Mouse (Mus musculus): Measurements from ENCODE around the gene Dner.

Dner gene

DNA sequence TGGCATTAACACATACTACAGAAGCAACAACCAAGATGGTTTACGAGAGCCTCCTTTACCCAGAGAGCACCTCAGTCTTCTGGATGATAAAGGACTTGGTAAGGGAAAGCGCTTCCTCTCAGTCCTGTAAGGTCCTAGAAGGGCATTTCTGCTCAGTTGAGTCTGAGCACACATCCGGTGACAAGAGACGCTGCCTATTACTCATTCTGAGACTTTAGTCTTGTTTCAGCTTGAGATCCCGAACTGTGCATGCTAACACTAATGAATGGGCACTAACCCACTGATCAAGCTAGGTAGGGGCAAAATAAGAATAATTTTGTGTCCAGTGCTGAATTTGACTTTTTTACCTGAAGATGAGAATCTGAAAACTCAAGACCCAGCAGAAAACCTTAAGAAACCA lies 97.0 kb downstream of the Dner start:
- no peak for TF ChIP-seq GATA4 (IDR thresholded peaks at IDR 0.05; ENCODE audit: insufficient replicate concordance, low read length)

DNA sequence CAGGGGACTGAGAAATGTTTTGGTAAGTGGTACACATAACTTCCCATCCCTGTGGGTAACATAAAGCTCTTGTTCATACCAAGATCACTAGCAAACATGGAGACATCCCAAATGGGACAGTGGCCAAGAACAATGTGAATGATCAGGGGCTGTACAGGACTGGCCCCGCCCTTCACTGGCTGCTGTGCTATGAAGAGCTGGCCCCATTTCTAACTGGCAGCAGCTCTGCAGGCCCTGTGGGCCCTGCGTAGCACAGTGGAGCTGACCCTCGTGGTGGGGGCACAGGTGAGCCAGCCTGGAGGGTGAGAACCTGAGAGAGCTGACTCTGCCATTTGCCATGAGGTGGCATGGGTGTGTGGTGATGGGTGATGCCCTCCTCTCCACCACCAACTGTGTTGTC lies 100.0 kb downstream of the Dner start:
- no peak for TF ChIP-seq GATA4 (IDR thresholded peaks at IDR 0.05; ENCODE audit: insufficient replicate concordance, low read length)

DNA sequence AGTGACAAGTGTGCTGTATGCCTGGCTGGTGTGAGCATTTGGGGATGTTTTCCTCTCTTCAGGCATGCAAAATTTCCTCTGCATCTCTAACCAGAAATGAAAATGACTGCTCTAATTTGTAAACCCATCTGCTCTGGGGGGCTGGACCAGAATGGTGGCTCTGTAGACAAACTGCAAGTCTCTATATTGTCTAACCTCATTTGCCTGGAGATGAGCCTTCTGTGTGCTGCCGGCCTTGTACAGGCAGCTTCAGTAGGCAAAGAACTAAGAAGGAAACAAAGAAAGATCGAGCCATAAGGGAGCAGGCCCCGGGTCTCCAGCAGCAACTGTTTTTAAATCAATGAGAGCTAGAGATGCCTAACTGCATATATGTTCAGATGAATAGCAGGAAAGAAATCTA lies 103.6 kb downstream of the Dner start:
- no peak for TF ChIP-seq GATA4 (IDR thresholded peaks at IDR 0.05; ENCODE audit: insufficient replicate concordance, low read length)

DNA sequence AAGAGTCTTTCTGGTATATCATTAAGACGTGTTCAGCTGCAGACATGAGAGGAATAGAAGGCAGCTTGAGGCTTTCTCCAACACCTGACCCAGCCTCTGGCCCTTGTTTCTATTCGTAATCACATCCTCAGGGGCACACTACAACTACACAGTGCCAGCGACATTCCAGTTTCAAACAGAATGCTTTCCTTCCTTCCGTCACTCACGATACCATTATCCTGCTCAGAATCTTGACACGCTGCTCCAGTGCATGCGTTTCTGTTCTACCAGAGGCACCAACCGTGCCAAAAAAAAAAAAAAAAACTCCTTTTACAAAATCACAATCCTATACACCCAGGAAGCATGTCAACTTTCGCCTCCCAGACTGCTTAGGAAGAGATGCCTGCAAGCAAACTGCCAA lies 105.5 kb downstream of the Dner start:
- TF ChIP-seq GATA4 (IDR thresholded peaks at IDR 0.05; ENCODE audit: insufficient replicate concordance, low read length), result no peak

DNA sequence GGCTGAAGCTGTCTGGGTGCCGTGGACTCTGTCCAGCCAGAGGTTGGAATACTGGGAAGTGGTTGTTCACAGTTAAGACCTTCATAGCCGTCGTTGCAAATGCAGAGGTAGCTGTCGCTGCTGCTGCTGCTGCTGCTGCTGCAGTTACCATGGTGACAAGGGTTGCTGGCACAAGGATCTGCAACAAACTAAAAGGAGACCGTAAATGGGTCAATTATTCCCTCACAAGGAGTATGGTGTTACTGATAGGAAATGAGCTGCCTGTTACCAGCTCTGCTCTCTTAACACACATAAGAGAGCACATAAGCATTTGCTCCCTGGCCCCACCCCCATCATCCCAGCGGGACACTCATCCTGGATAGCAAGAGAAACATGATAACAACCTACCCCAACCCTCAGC lies 110.6 kb downstream of the Dner start:
- TF ChIP-seq GATA4 (IDR thresholded peaks at IDR 0.05; ENCODE audit: insufficient replicate concordance, low read length), result no peak

DNA sequence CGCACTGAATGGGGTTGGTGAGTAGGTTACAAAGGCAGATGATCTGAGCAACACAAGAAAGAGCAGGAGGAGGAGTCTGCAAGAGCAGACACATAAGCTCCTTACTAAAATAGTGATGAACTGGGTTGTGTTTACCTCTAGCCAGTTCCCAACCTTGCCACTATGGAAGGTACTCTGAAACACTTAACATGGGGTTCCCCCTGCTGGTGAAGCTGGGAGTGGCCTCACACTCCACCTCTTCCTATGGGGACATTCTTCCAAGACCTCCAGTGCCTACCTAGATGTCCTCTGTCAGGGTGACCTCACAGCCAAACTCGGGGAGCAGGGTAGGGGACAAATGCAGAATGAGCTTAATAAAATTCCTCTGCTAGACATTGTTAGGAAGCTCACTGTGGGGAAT lies 114.2 kb downstream of the Dner start:
- no peak for TF ChIP-seq GATA4 (IDR thresholded peaks at IDR 0.05; ENCODE audit: insufficient replicate concordance, low read length)

DNA sequence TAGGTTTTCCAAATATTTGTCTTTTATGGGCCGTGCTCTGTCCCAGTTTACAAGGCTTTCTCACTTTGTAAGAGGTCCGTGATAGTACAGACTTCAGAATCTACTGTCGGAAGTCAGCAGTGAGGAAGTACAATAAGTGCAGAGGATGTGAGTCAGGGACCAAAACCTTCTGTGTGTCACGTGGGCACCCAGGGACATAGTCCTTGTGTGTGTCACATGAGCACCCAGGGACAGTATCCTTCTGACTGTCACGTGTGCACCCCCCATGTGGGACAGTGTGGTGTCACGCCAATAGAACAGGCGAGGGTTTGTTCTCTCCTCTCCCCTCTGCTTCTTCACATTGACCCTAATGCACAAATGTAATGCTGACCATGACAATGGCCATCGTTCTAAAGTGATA lies 134.2 kb downstream of the Dner start:
- TF ChIP-seq GATA4 (IDR thresholded peaks at IDR 0.05; ENCODE audit: insufficient replicate concordance, low read length), result no peak

DNA sequence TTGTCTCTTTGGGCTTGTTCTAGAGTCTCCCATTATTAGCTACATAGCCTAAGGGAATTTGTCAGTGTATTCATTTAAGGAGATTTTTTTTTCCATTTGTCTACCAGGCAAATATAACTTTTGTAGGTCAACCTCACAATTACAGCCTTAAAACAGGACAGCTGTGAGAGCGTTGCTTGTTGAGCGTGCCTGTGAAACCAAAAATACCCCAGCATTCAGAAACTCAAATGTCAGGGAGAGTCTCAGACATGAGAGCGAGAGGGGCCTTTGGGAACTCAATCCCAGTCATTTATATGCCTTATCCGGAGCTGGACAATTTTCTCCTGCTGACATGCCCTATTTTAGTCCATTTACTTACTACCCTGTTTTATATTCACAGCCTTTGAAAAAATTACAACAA lies 134.6 kb downstream of the Dner start:
- no peak for TF ChIP-seq GATA4 (IDR thresholded peaks at IDR 0.05; ENCODE audit: insufficient replicate concordance, low read length)

DNA sequence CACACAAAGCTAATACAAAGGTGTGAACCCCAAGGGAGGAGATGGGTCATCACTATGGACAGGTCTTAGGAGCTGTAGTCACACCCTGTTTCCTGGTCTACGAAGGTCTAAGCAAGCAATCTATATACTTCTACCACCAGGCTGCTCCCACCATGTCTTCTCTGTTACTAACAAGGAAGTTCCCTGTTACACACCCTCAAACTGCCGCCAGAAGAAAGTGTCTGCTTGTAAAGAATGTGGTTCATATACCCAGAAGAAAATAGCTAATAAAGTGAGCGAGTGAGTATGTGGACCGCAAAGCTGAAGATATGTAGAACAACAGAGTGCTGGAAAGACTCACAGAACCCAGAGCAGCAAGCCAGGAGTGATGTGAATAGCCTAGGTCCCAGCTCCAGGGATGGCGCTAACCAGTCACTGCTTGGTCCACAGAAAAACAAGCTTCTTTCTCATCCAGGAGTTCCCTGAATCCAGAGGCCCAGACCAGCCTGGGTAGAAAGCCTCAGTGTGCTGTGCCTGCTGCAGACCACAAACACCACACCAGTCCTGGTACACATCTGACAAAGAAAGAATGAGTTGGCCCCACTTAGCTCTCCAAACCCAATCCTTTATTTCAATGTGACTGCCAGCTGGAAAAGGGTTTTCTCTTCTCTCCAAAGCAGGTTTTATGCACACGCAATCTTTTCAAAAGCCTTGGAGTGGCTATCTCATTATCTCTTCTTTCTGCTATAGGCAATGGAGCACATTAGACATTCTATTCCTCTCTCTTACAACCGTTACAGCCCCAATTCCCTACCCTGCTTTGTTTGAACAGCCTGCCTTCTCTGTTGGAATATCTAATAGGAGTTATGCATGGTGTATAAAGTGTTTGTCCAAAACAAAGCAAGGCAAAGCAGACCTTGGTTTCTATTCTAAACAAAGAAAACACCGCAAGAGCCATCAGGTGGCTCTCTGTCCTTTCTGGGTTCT lies 139.2 kb downstream of the Dner start:
- no peak for TF ChIP-seq GATA4 (IDR thresholded peaks at IDR 0.05; ENCODE audit: insufficient replicate concordance, low read length)

DNA sequence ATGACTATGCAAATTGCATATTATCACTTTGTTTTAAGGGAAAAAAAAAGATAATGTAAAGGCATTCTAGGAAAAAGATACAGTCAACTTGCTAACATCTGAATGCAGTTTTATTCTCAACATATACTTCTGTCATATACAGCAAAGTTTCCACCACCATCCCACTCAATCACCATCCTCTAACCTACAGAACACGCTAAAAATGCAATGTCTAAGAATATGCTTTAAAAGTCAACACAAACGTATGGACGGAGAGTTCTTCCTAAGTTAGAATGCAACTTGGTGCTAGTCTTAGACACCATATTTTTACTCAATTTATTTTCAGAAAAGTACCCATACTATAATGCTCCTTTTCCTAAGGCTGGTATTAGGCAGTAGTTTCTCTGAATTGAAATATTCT lies 144.0 kb downstream of the Dner start:
- TF ChIP-seq GATA4 (IDR thresholded peaks at IDR 0.05; ENCODE audit: insufficient replicate concordance, low read length), result no peak

DNA sequence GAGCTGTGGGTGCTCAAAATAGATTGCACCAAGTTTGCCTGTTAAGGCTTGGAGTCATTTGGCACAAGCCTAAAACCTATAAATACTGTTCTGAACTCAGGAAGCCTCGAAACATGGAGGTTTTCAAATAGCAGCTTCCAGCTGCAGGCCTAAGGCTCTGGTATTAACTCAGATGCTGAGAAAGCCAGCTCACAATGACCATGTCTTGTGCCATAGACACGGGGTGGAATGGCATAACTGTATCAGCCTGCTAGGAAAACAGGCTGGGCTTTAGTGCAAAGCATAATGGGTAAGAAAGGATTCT lies 146.0 kb downstream of the Dner start:
- no peak for TF ChIP-seq GATA4 (IDR thresholded peaks at IDR 0.05; ENCODE audit: insufficient replicate concordance, low read length)

DNA sequence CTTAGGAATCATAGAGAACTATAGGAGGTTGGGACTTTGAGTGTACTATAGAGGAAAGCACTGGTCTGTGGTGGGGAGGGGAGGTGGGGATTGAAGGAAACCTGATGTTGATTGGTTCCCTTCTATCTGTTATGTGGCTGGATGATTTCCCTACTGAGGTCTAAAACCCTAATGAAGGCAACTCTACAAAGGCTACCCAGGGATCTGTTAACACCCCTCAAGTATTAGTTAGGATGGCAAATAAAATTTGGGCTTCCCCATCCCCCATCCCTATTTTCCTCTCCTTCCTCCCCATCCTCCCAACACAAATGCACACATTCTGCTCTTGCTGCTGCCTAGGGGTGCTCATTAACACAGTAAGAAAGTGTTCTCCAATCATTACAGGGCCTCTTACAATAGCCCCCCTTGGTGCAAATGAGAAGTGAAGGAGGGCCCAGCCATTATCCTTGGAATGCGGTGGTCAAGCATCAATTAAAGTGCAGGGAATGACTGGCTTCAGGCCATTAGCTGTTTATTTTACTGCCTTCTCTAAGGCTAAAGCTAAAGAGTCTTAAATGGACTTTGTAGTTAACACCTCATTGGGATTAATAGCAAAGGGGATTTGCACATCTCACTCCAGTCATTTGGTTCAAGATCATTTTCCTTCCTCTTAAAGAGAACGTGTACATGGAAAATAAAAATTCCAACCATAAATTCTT lies 146.5 kb downstream of the Dner start:
- TF ChIP-seq GATA4 (IDR thresholded peaks at IDR 0.05; ENCODE audit: insufficient replicate concordance, low read length), result no peak

DNA sequence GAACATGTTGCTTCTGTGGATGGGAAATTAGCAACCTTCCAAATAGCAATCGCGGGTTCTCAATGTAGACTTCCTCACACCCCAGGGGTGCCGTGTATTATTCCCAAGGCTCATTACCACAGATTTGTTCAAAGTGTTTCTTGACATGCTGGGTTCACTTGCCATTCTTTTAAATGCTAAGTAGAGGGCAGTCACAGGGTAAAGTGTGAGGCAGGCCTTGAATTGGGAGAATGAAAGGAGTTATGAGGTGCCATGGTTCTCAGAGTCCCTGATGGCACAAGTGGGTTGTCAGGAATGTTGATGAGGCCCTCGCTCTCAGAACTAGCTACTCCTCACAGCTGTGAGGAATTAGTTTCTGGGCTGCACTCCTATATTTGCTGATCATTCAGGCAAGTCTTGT lies 160.0 kb downstream of the Dner start:
- TF ChIP-seq GATA4 (IDR thresholded peaks at IDR 0.05; ENCODE audit: insufficient replicate concordance, low read length), result no peak

DNA sequence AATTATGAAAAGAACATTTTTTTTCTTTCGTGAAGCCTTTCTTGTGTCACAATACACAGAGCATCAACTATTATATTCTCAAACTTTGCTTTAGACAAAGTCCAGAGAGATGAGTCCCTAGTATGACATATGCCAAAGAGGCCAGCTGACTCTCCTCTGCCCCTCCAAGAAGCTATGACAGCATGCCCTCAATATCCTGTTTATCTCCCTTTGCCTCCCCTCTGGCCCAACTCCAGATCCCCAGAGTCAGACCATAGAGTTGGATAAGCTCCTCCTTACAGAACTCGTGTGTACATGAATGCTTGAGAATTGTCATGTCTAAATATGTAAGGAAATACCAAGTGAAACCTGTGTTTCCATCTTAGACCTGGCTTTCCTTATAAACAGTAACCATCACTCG lies 170.5 kb downstream of the Dner start:
- TF ChIP-seq GATA4 (IDR thresholded peaks at IDR 0.05; ENCODE audit: insufficient replicate concordance, low read length), result no peak

DNA sequence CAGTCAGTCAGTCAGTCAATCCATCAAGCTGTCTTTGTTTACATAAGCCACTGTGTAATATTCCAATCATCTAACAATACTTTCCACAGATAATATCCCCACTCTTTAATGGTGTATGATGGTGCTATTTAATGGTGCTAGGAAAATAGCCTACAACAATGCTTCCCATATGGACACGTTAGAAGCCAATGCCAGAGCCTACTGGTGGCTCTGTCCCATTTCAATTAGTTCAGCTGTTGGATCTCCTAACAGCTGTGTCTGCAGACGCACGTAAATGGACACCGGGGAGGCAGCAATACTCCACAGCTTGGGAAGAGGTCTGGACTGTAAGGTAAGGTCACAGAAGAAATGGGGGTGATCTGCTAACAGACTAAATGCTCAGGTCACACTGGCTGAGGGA lies 171.6 kb downstream of the Dner start:
- no peak for TF ChIP-seq GATA4 (IDR thresholded peaks at IDR 0.05; ENCODE audit: insufficient replicate concordance, low read length)

DNA sequence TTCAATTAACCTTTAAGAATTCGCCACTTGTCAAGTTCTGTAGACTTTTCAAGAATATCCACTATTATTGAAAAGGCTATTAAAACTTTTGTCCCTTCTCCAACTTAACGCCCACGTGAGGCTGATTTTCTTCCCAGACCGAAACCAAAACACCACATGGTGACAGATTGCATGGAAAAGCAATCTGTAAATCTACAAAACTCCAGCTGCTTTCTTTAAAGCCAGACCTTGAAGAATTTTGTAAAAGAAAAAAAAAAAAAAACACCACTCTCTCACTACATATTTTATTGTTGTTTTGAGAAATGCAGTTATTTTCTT lies 173.1 kb downstream of the Dner start:
- TF ChIP-seq GATA4 (IDR thresholded peaks at IDR 0.05; ENCODE audit: insufficient replicate concordance, low read length), result no peak
